ENCODE assay signal across 8 mouse cellular contexts in the genomic region with DNA sequence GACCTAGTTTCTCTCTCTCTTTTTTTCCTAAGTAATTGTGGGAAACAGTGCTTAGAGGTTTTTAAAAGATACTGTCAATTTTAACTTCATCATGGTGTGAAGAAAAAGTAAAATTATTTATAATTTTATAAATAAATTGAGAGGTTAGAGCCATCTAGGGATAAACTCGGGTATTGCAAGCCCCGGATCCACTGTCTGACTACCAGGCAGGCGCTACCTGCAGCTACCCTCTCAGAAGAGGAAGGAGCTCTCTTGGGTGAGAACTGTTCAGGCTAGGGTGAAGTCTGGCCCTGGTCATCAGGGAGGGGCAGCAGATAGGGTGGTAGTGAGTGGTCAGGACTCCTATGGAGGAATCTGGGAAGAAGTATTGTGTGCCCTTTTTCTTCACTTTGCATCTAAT.
DNase-seq lines count a peak whose midpoint lies in the region; ATAC-seq and TF ChIP-seq lines count a peak whose summit lies in the region.

No protein-coding gene starts in this region.

- TF ChIP-seq POLR2A in CH12.LX (IDR thresholded peaks at IDR 0.05; ENCODE audit: low read depth, low read length): no peak

- H3K9ac ChIP-seq in forebrain, embryonic 11.5 days (ENCODE audit: low read length): no peak overlapping the region
- no peak overlapping the region for H3K9ac ChIP-seq in CH12.LX (ENCODE audit: insufficient read depth, low read depth)
- no peak overlapping the region for H3K9ac ChIP-seq in forebrain, postnatal 0 days

- no peaks in the 10 kb centered on the region for H3K4me1 ChIP-seq in forebrain, embryonic 11.5 days (replicated peaks; ENCODE audit: control insufficient read depth, insufficient read depth, low read length)
- peaks cover 9% of the 10 kb centered on the region for H3K4me1 ChIP-seq in forebrain, embryonic 10.5 days
- H3K4me1 ChIP-seq in CH12.LX (ENCODE audit: control insufficient read depth in 1 of 2, insufficient read depth in 2 of 2): peaks cover 0 to 7% of the 10 kb centered on the region in 2 experiments; a peak in 2 of 4 replicates
- H3K4me1 ChIP-seq in forebrain, postnatal 0 days (ENCODE audit: insufficient read depth): no peaks in the 10 kb centered on the region

- H3K27me3 ChIP-seq in forebrain, embryonic 11.5 days (ENCODE audit: control insufficient read depth, insufficient read depth, low read length): no peaks in the 10 kb centered on the region
- no peaks in the 10 kb centered on the region for H3K27me3 ChIP-seq in forebrain, embryonic 10.5 days (ENCODE audit: poor library complexity, severe bottlenecking)
- H3K27me3 ChIP-seq in CH12.LX (replicated peaks): no peaks in the 10 kb centered on the region
- no peaks in the 10 kb centered on the region for H3K27me3 ChIP-seq in forebrain, postnatal 0 days (ENCODE audit: insufficient read depth, low read length)

- no peak overlapping the region for H3K4me3 ChIP-seq in forebrain, embryonic 11.5 days (ENCODE audit: low read depth, low read length)
- H3K4me3 ChIP-seq in forebrain, embryonic 10.5 days: no peak overlapping the region
- H3K4me3 ChIP-seq in CH12.LX (replicated peaks in 1 of 3; ENCODE audit: low read depth in 2 of 3, low read length in 2 of 3, poor library complexity in 1 of 3): no peak overlapping the region
- H3K4me3 ChIP-seq in forebrain, postnatal 0 days (ENCODE audit: low read depth, low read length): no peak overlapping the region

- in situ Hi-C loops in CH12.LX (cut with MboI; ENCODE audit: low pct_ligation_motif_present, low pct_unique_long_range_greater_than_20kb, low sequenced_read_pairs): loop anchor here (25.0 kb wide), 1 partner anchor 353 kb away; no protein-coding TSS in a partner anchor

- TF ChIP-seq CTCF in CH12.LX (conservative IDR thresholded peaks at IDR 0.05 in 1 of 2, IDR thresholded peaks at IDR 0.05 in 1 of 2; ENCODE audit: low read depth in 2 of 2, low read length in 2 of 2): peak; percentile 52 to 58; a peak in 3 of 4 replicates
- peak; percentile 64 for TF ChIP-seq CTCF in forebrain, postnatal 0 days (IDR thresholded peaks at IDR 0.05; ENCODE audit: low read depth)

- no peaks in the 10 kb centered on the region for H3K36me3 ChIP-seq in forebrain, embryonic 11.5 days (ENCODE audit: control insufficient read depth, insufficient read depth, low read length)
- peaks cover 17% of the 10 kb centered on the region for H3K36me3 ChIP-seq in forebrain, embryonic 10.5 days (replicated peaks)
- H3K36me3 ChIP-seq in CH12.LX (replicated peaks in 1 of 2; ENCODE audit: control insufficient read depth in 1 of 2, insufficient read depth in 1 of 2, low read length in 1 of 2): peaks cover 16 to 65% of the 10 kb centered on the region in 2 experiments
- no peaks in the 10 kb centered on the region for H3K36me3 ChIP-seq in forebrain, postnatal 0 days (ENCODE audit: insufficient read depth)

- H3K79me2 ChIP-seq in CH12.LX (replicated peaks; ENCODE audit: control insufficient read depth, extremely low read depth, insufficient read depth, poor library complexity, severe bottlenecking): no peaks in the 10 kb centered on the region

- no peak overlapping the region for H3K27ac ChIP-seq in forebrain, embryonic 11.5 days (ENCODE audit: low read depth, low read length)
- no peak overlapping the region for H3K27ac ChIP-seq in forebrain, embryonic 10.5 days
- no peak overlapping the region for H3K27ac ChIP-seq in CH12.LX (ENCODE audit: insufficient read depth, low read depth)
- H3K27ac ChIP-seq in forebrain, postnatal 0 days (ENCODE audit: low read depth, low read length): no peak overlapping the region

- no peak for TF ChIP-seq EP300 in CH12.LX (IDR thresholded peaks at IDR 0.05; ENCODE audit: low read length)

- ATAC-seq in forebrain, embryonic 11.5 days (replicated peaks; ENCODE audit: low FRiP score): no peak
- no peak; the same call in 1 of the 2 replicates for ATAC-seq in forebrain, postnatal 0 days
- peak; percentile 93 for ATAC-seq in megakaryocyte progenitor cell, adult 5-6 weeks (replicated peaks; ENCODE audit: poor library complexity)
- ATAC-seq in erythroblast, adult 5-6 weeks (replicated peaks; ENCODE audit: low FRiP score, poor library complexity, severe bottlenecking): no peak

- intact Hi-C loops in left cerebral cortex, postnatal 14 days (cut with DNase I): no loop called here
- intact Hi-C loops in left cerebral cortex, postnatal 10 days (cut with DNase I): no loop called here

- WGBS in forebrain, embryonic 11.5 days: 25% methylated on average over 3 of the region's 3 CpGs
- 23% methylated on average over 3 of the region's 3 CpGs for WGBS in forebrain, embryonic 10.5 days
- WGBS in forebrain, postnatal 0 days: 20% methylated on average over 3 of the region's 3 CpGs

- peak; percentile 51 for DNase-seq in forebrain, embryonic 11.5 days (ENCODE audit: low spot score)
- no peak for DNase-seq in forebrain, embryonic 10.5 days (ENCODE audit: extremely low spot score, low spot score)
- DNase-seq in left cerebral cortex, postnatal 14 days (ENCODE audit: low spot score in 2 of 2): peak; percentile 52 to 76
- no peak for DNase-seq in left cerebral cortex, postnatal 10 days (ENCODE audit: extremely low spot score in 1 of 2, low spot score in 2 of 2)
- DNase-seq in CH12.LX (ENCODE audit: extremely low read depth): peak; percentile 31
- DNase-seq in forebrain, postnatal 0 days: peak; percentile 62

- TF ChIP-seq RAD21 in CH12.LX (IDR thresholded peaks at IDR 0.05; ENCODE audit: low read depth, low read length): peak; percentile 41

- dilution Hi-C loops in CH12.LX (cut with MboI; ENCODE audit: extremely low pct_ligation_motif_present, extremely low pct_unique_long_range_greater_than_20kb, low sequenced_read_pairs): no loop called here

- H3K4me2 ChIP-seq in forebrain, embryonic 11.5 days (ENCODE audit: low read depth, low read length, severe bottlenecking): no peak overlapping the region
- H3K4me2 ChIP-seq in CH12.LX (ENCODE audit: insufficient read depth, low read depth, poor library complexity, severe bottlenecking): no peak overlapping the region
- no peak overlapping the region for H3K4me2 ChIP-seq in forebrain, postnatal 0 days (ENCODE audit: low read depth)

- H3K9me3 ChIP-seq in forebrain, embryonic 11.5 days (ENCODE audit: control insufficient read depth, low read length): no peaks in the 10 kb centered on the region
- no peaks in the 10 kb centered on the region for H3K9me3 ChIP-seq in forebrain, embryonic 10.5 days
- H3K9me3 ChIP-seq in CH12.LX (replicated peaks; ENCODE audit: low read length): no peaks in the 10 kb centered on the region
- no peaks in the 10 kb centered on the region for H3K9me3 ChIP-seq in forebrain, postnatal 0 days (ENCODE audit: low read length)

TF ChIP-seq in CH12.LX, 34 proteins besides CTCF, POLR2A, EP300 and RAD21:
- TF ChIP-seq PAX5 (IDR thresholded peaks at IDR 0.05; ENCODE audit: low read length) (no peak), SMC3 (IDR thresholded peaks at IDR 0.05; ENCODE audit: low read depth, low read length) (peak; percentile 44), ZMIZ1 (IDR thresholded peaks at IDR 0.05; ENCODE audit: low read depth, low read length) (no peak)

Comparison
In these comparisons a context has a peak if more than half of its experiments do, and no peak if none do; other contexts are left out.
1. DNase-seq: peak in forebrain, embryonic 11.5 days (single experiment), left cerebral cortex, postnatal 14 days (2 of 2), CH12.LX (single experiment) and forebrain, postnatal 0 days (single experiment); none in forebrain, embryonic 10.5 days (single experiment) and left cerebral cortex, postnatal 10 days (0 of 2).